24 mouse cellular contexts compared by ENCODE assay signal in the genomic region with DNA sequence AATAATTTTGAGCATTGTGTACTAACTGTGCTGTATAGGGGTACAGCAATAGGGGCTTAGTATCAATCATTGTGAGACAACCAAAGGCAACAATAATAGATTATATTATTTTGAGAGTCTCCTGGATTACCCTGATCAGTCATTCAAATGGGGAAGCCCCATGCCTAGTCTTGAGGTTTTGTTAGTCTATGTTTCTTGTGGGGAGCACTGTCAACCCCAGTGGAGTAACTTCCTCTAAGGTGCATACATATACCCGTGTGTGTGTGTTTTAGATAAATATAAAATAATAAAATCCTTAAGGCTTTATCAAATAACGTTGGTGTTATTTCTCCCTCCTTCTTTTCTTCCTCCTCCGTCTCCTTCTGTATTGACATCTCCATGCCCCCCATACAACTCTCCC.
"Had no signal": no experiment of that assay in that cellular context is flagged by ENCODE, and none has a peak within 500 bp of the region (broad histone marks: within the 10 kb centered on the region; RNA-seq: fewer than 3 reads in every experiment).

No protein-coding gene starts in this region.

- ATAC-seq: intestine, postnatal 0 days; liver, embryonic 12.5 days; midbrain, embryonic 15.5 days had no signal

- H3K9me3 ChIP-seq: kidney, embryonic 15.5 days; limb, embryonic 12.5 days; limb, embryonic 15.5 days; liver, embryonic 12.5 days; liver, embryonic 15.5 days; midbrain, embryonic 12.5 days; midbrain, embryonic 15.5 days; neural tube, embryonic 12.5 days; neural tube, embryonic 15.5 days had no signal

- H3K27me3 ChIP-seq: kidney, embryonic 15.5 days; limb, embryonic 12.5 days; limb, embryonic 15.5 days; liver, embryonic 12.5 days; liver, embryonic 15.5 days; midbrain, embryonic 12.5 days; midbrain, embryonic 15.5 days; neural tube, embryonic 12.5 days; neural tube, embryonic 15.5 days had no signal

- H3K9ac ChIP-seq: kidney, embryonic 15.5 days; limb, embryonic 12.5 days; limb, embryonic 15.5 days; liver, embryonic 12.5 days; liver, embryonic 15.5 days; midbrain, embryonic 12.5 days; midbrain, embryonic 15.5 days; neural tube, embryonic 12.5 days; neural tube, embryonic 15.5 days had no signal

- H3K4me1 ChIP-seq: kidney, embryonic 15.5 days; limb, embryonic 12.5 days; limb, embryonic 15.5 days; liver, embryonic 12.5 days; liver, embryonic 15.5 days; midbrain, embryonic 12.5 days; midbrain, embryonic 15.5 days; neural tube, embryonic 12.5 days; neural tube, embryonic 15.5 days had no signal

- DNase-seq: kidney, adult 2 months; kidney, postnatal 10 days; kidney, postnatal 36 days; layer of hippocampus, postnatal 36 days; lung, adult 2 months; lung, postnatal 14 days; lung, postnatal 4 days; retina, postnatal 1 day; right cerebral cortex, postnatal 4 days; thymus, adult 2 months; thymus, postnatal 14 days; thymus, postnatal 4 days had no signal

- H3K4me2 ChIP-seq: kidney, embryonic 15.5 days; limb, embryonic 12.5 days; limb, embryonic 15.5 days; liver, embryonic 12.5 days; liver, embryonic 15.5 days; midbrain, embryonic 12.5 days; midbrain, embryonic 15.5 days; neural tube, embryonic 12.5 days; neural tube, embryonic 15.5 days had no signal

- H3K36me3 ChIP-seq: kidney, embryonic 15.5 days; limb, embryonic 12.5 days; limb, embryonic 15.5 days; liver, embryonic 12.5 days; liver, embryonic 15.5 days; midbrain, embryonic 12.5 days; midbrain, embryonic 15.5 days; neural tube, embryonic 12.5 days; neural tube, embryonic 15.5 days had no signal

- H3K4me3 ChIP-seq: kidney, embryonic 15.5 days; left cerebral cortex, adult 2 months; limb, embryonic 12.5 days; limb, embryonic 15.5 days; liver, embryonic 12.5 days; liver, embryonic 15.5 days; midbrain, embryonic 12.5 days; midbrain, embryonic 15.5 days; neural tube, embryonic 12.5 days; neural tube, embryonic 15.5 days had no signal

- H3K27ac ChIP-seq: kidney, embryonic 15.5 days; left cerebral cortex, adult 2 months; limb, embryonic 12.5 days; limb, embryonic 15.5 days; liver, embryonic 12.5 days; liver, embryonic 15.5 days; midbrain, embryonic 12.5 days; midbrain, embryonic 15.5 days; neural tube, embryonic 12.5 days; neural tube, embryonic 15.5 days; stomach, postnatal 0 days had no signal
